Mouse (Mus musculus) thymus, adult 2 months (tissue): ENCODE data around the gene Adam33.

Source experiments
- CTCF ChIP-seq: fragments of 200-500 bp; IDR thresholded peaks from 2 replicates; pipeline ENCODE4 v1.5.1; 2012; ENCODE audit warnings: mild to moderate bottlenecking, control low read depth, low read length, moderate library complexity, borderline replicate concordance; ENCODE audit not compliant: control insufficient read depth, poor library complexity, insufficient read depth; ENCODE audit errors: extremely low read depth
- POLR2A ChIP-seq: fragments of 200-500 bp; IDR thresholded peaks from 2 replicates; pipeline ENCODE4 v1.6.1; 2012; ENCODE audit warnings: mild to moderate bottlenecking, low read length, control low read depth, moderate library complexity; ENCODE audit not compliant: control insufficient read depth, poor library complexity, insufficient read depth; ENCODE audit errors: extremely low read depth

GRCm38 (mm10) chr2:131056191-131056590 is 7.4 kb downstream of the Adam33 start:
- TF ChIP-seq POLR2A (no peak), CTCF (peak; percentile 27; the same call in 1 of the 2 replicates)
